Mouse (Mus musculus) limb, embryonic 13.5 days (tissue): ENCODE data around the gene Cnfn. TPM values are rescaled to one million over a fixed set of nuclear protein-coding genes. Genes with fewer than 3 reads are reported as not detected.
"Not testable (repeated sequence)": the region's sequence is repeated elsewhere in the genome, so short reads cannot be mapped to it uniquely, and the experiment has no call there.

Experiments used
- ATAC-seq: fragments of 200-750 bp; cut with Nextera tagmentation; 2 replicates; pipeline ENCODE4 v1.8.0; 2017; ENCODE audit warnings: low read depth, moderate number of reproducible peaks, moderate TSS enrichment; ENCODE audit not compliant: low FRiP score
- H3K27ac ChIP-seq: fragments of 300-500 bp; sonication (generic); 2 replicates; pipeline ENCODE4 v1.5.1; 2015; ENCODE audit warnings: inconsistent platforms, mild to moderate bottlenecking, moderate library complexity
- H3K27me3 ChIP-seq: fragments of 300-500 bp; sonication (generic); 2 replicates; pipeline ENCODE4 v1.6.1; 2015; ENCODE audit warnings: mild to moderate bottlenecking, inconsistent platforms
- H3K36me3 ChIP-seq: fragments of 300-500 bp; sonication (generic); 2 replicates; pipeline ENCODE4 v1.6.1; 2015; ENCODE audit warnings: inconsistent platforms, mild to moderate bottlenecking, moderate library complexity
- H3K4me1 ChIP-seq: fragments of 300-500 bp; sonication (generic); 2 replicates; pipeline ENCODE4 v1.6.1; 2015; ENCODE audit warnings: inconsistent platforms
- H3K4me2 ChIP-seq: fragments of 300-500 bp; sonication (generic); replicated peaks from 2 replicates; pipeline ENCODE4 v1.6.1; 2015; ENCODE audit warnings: inconsistent platforms, mild to moderate bottlenecking, moderate library complexity
- H3K4me3 ChIP-seq: fragments of 300-500 bp; sonication (generic); 2 replicates; pipeline ENCODE4 v1.5.1; 2015; ENCODE audit warnings: moderate library complexity, mild to moderate bottlenecking, inconsistent platforms
- H3K9ac ChIP-seq: fragments of 300-500 bp; sonication (generic); 2 replicates; pipeline ENCODE4 v1.6.1; 2015; ENCODE audit warnings: mild to moderate bottlenecking, inconsistent platforms
- H3K9me3 ChIP-seq: fragments of 300-500 bp; sonication (generic); 2 replicates; pipeline ENCODE4 v1.6.1; 2016; ENCODE audit warnings: inconsistent platforms
- WGBS: fragments of 180-500 bp; shearing (Covaris S2); methylation state at CpG from one replicate; pipeline ENCODE4 v1.1.7; 2015; 5-methylcytosine and 5-hydroxymethylcytosine counted together
- polyA plus RNA-seq: library from polyadenylated mRNA; unstranded; fragments of >200 nt; fragmentation: Nextera tagmentation; extraction: Ambion mirVana; gene quantifications from 2 replicates; pipeline ENCODE4 v1.2.1, GENCODE M21; 2015

The Cnfn gene
- polyA plus RNA-seq, 1 experiment from 2014 or later, result 0.92 TPM

DNA sequence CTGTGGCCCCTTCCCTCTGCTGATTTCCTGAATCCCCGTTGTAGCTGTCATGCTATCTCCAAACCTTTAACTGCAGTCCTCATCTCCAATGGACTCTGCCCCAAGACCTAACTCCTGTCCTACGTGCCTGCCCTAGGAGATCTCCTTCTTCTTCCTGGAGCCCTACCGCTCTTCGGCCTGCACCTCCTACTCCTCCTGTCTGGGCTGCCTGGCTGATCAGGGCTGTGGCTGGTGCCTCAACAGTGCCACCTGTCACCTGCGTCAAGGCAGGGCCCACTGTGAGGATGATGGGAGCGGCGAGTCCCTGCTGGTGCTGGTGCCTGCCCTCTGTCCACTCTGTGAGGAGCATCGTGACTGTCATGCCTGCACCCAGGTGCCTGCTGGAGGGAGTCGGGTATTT lies 30.2 kb downstream of the Cnfn start:
- Histone ChIP-seq H3K4me3 (no peak overlapping the region), H3K36me3 (peaks cover 92% of the 10 kb centered on the region)
- no peak for ATAC-seq

DNA sequence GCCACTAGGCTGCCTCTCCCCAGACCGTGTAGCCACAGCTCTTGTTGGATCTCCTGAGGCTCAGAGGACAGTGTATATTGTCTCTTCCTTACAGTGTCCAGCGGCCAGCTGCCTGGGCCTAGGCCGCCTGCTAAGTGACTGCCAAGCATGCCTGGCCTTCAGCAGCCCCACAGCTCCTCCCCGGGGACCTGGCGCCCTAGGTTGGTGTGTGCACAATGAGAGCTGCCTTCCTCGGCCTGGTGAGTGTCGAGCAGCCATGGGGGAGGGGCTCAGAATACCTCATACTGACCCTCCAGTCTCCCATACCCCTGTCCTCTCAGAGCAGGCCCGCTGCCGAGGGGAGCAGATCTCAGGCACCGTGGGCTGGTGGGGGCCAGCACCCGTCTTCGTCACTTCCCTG lies 35.1 kb downstream of the Cnfn start:
- WGBS, result 85% methylated on average over 12 of the region's 12 CpGs
- Histone ChIP-seq H3K27ac (no peak overlapping the region), H3K9ac (no peak overlapping the region), H3K4me2 (no peak overlapping the region), H3K27me3 (no peaks in the 10 kb centered on the region), H3K4me1 (no peaks in the 10 kb centered on the region), H3K4me3 (no peak overlapping the region), H3K36me3 (peaks cover 94% of the 10 kb centered on the region), H3K9me3 (no peaks in the 10 kb centered on the region)
- no peak for ATAC-seq

More for the DNA sequence above, 30.2 kb downstream of the Cnfn start:
- no peak overlapping the region for H3K27ac ChIP-seq
- 91% methylated on average over 9 of the region's 9 CpGs for WGBS
- H3K9ac ChIP-seq, result no peak overlapping the region
- no peak overlapping the region for H3K4me2 ChIP-seq
- no peaks in the 10 kb centered on the region for H3K4me1 ChIP-seq
- H3K27me3 ChIP-seq, result no peaks in the 10 kb centered on the region
- H3K9me3 ChIP-seq, result no peaks in the 10 kb centered on the region

DNA sequence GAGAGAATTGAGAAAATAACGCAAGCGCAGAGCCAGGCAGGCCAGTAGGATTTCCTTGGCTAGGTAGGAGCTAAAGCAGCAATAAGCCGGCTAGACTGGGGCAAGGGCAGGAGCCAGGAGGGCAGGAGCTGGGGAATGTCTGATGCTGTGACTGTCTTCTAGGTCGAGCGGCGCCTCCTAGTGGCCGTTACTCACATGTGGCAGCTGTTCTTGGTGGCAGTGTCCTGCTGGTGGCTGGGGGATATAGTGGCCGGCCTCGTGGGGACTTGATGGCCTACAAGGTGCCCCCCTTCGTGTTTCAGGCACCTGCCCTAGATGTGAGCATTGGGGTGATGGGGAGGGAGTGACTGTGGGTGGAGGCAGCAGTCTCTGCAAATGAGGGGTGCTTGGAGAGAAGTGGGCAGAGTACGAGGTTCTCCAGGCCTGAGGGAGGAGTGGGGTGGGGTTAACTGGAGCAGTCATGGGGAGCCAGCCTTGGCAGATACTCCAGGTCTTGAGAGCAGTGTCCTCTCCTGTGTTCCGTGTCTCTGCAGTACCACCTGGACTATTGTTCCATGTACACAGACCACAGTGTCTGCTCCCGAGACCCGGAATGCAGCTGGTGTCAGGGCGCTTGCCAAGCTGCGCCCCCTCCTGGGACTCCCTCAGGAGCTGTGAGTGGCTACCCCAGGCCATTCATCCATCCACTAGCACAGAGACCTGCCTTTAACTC lies 35.8 kb downstream of the Cnfn start:
- ATAC-seq, result peak; percentile 51; the same call in 1 of the 2 replicates
- no peaks in the 10 kb centered on the region for H3K27me3 ChIP-seq
- H3K27ac ChIP-seq, result no peak overlapping the region
- H3K36me3 ChIP-seq, result peaks cover 93% of the 10 kb centered on the region
- H3K9me3 ChIP-seq, result no peaks in the 10 kb centered on the region
- no peak overlapping the region for H3K9ac ChIP-seq
- H3K4me2 ChIP-seq, result no peak overlapping the region
- H3K4me1 ChIP-seq, result no peaks in the 10 kb centered on the region
- WGBS, result 48% methylated on average over 16 of the region's 16 CpGs
- H3K4me3 ChIP-seq, result no peak overlapping the region

DNA sequence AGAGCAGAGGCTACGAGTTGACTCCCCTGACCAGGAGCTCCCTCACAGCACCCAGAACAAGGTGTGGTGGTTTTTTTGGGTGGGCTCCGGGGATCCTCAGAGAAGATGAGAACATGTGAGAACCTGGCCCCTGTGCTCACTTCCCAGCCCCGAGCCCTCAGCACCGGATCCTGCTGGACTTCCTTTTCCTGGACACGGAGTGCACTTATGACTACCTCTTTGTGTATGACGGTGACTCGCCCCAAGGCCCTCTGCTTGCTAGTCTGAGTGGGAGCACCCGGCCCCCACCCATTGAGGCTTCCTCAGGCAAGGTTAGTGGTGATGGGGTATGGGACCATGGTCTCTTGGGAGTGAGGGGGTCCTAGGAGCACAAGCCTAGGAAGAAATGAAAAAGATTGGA lies 43.3 kb downstream of the Cnfn start:
- Histone ChIP-seq H3K36me3 (peaks cover 46% of the 10 kb centered on the region), H3K9ac (no peak overlapping the region), H3K27me3 (no peaks in the 10 kb centered on the region), H3K4me3 (no peak overlapping the region), H3K9me3 (no peaks in the 10 kb centered on the region), H3K27ac (no peak overlapping the region), H3K4me1 (peaks cover 23% of the 10 kb centered on the region), H3K4me2 (no peak overlapping the region)
- no peak for ATAC-seq
- WGBS, result 83% methylated on average over 8 of the region's 8 CpGs

DNA sequence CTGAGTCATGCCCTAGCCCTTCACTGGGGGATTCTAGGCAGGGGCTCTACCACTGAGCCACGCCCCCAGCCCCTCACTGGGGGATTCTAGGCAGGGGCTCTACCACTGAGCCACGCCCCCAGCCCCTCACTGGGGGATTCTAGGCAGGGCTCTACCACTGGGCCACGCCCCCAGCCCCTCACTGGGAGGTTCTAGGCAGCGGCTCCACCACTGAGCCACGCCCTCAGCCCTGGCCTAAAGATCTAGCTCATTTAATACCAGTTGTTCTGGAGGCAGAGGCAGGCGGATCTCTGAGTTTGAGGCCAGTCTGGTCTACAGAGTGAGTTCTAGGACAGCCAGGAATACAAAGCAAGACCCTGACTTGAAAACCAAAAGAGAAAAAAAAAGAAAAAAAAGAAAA lies 44.1 kb downstream of the Cnfn start:
- H3K4me3 ChIP-seq, H3K9ac ChIP-seq, H3K4me2 ChIP-seq, H3K9me3 ChIP-seq, H3K27me3 ChIP-seq, ATAC-seq, H3K27ac ChIP-seq: not testable (repeated sequence)
- WGBS, result 87% methylated on average over 6 of the region's 6 CpGs
- H3K36me3 ChIP-seq, result peaks cover 38% of the 10 kb centered on the region
- peaks cover 26% of the 10 kb centered on the region for H3K4me1 ChIP-seq

DNA sequence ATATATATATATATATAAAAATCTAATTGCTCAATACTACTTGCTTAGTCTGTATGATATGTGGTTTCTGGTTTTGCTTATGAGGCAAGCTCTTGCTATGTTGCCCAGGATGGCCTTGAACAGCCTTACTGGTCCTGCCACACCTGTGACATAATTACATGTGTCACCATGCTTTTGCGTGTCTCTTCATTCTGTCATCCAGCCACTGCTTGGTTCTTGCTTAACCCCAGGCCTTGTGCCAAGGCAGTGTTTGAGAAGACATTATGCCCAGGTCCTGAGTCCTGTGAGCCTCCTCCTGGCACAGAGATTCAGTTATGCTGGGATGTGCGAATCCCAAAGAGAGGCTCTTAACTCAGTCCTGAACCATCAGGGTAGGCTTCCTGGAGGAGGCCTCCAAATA lies 46.3 kb downstream of the Cnfn start:
- no peak for ATAC-seq
- Histone ChIP-seq H3K27ac (no peak overlapping the region), H3K4me2 (peak overlapping the region; percentile 31; the same call in 1 of the 2 replicates), H3K4me1 (peaks cover 32% of the 10 kb centered on the region), H3K4me3 (no peak overlapping the region), H3K36me3 (peaks cover 21% of the 10 kb centered on the region), H3K27me3 (no peaks in the 10 kb centered on the region), H3K9me3 (no peaks in the 10 kb centered on the region), H3K9ac (no peak overlapping the region)
- WGBS, result 80% methylated on average over 2 of the region's 2 CpGs

DNA sequence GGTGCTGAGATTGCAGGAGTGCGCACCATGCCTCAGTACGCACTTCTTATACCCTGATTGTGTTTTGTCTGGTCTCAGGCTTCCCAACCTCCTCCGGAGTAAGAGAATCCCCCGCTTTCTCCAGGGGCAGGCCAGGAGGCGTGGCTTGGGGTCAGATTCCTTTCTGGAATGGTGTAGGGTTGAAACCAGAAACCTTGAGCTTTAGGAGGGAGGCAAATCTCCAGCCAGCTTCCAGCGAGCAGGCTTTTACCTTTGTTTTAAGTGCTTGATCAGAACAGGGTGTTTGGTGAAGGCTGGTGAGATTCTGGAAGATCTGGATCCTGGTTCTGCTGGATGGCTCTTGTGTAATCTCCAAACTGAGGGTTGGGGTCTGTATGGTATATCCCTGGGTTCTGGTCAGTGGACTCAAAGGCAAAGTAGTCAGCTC lies 47.5 kb downstream of the Cnfn start:
- Histone ChIP-seq H3K36me3 (peaks cover 11% of the 10 kb centered on the region), H3K27me3 (no peaks in the 10 kb centered on the region), H3K27ac (peak overlapping the region; percentile 94), H3K4me1 (peaks cover 42% of the 10 kb centered on the region), H3K4me3 (peak overlapping the region; percentile 29), H3K9ac (peak overlapping the region; percentile 53), H3K9me3 (no peaks in the 10 kb centered on the region), H3K4me2 (peak overlapping the region; percentile 54)
- 4% methylated on average over 6 of the region's 6 CpGs for WGBS
- ATAC-seq, result peak; percentile 92

Other genes with a start within 250 kb of the Cnfn start
- 2.0 and 2.2 TPM in 2 replicates for gene Pou2f2, start 190.0 kb downstream of the Cnfn start, polyA plus RNA-seq
- gene Dedd2, start 149.1 kb downstream of the Cnfn start, polyA plus RNA-seq, result 10.2 and 10.5 TPM in 2 replicates
- gene Zfp526, start 148.3 kb downstream of the Cnfn start, polyA plus RNA-seq, result 2.3 and 2.8 TPM in 2 replicates
- gene Gsk3a, start 131.9 kb downstream of the Cnfn start, polyA plus RNA-seq, result 11.9 and 13.0 TPM in 2 replicates
- 25.6 and 26.6 TPM in 2 replicates for gene Erf, start 119.0 kb downstream of the Cnfn start, polyA plus RNA-seq
- 40.9 and 43.6 TPM in 2 replicates for gene Cic, start 102.0 kb downstream of the Cnfn start, polyA plus RNA-seq
- gene Pafah1b3, start 71.7 kb downstream of the Cnfn start, polyA plus RNA-seq, result 281 and 307 TPM in 2 replicates
- gene Prr19, start 68.3 kb downstream of the Cnfn start, polyA plus RNA-seq, result 0.91 and 1.1 TPM in 2 replicates
- gene Tmem145, start 63.6 kb downstream of the Cnfn start, polyA plus RNA-seq, result 1.5 and 1.9 TPM in 2 replicates
- 18.1 and 19.5 TPM in 2 replicates for gene Megf8, start 52.6 kb downstream of the Cnfn start, polyA plus RNA-seq
- gene Lipe, start 29.0 kb upstream of the Cnfn start, polyA plus RNA-seq, result 11.5 and 11.8 TPM in 2 replicates
- gene Cxcl17, start 43.2 kb upstream of the Cnfn start, polyA plus RNA-seq, result 0.61 and 0.73 TPM in 2 replicates
- gene Ceacam1, start 107.9 kb upstream of the Cnfn start, polyA plus RNA-seq, result 0.54 and 0.74 TPM in 2 replicates
- 0.06 TPM in 1 of 2 replicates, not detected in the other for gene Ceacam2, start 170.1 kb upstream of the Cnfn start, polyA plus RNA-seq
- gene Erich4, start 246.2 kb upstream of the Cnfn start, polyA plus RNA-seq, result not detected in 2 replicates
- gene Dmac2, start 249.7 kb upstream of the Cnfn start, polyA plus RNA-seq, result 37.3 and 39.6 TPM in 2 replicates